Mouse (Mus musculus): ENCODE measurements around the gene Neurog2.

GRCm38 (mm10) chr3:127661646-127662531 is 29.0 kb downstream of the Neurog2 start:
- TF ChIP-seq CTCF (IDR thresholded peaks at IDR 0.05; ENCODE audit: low read depth, low read length) (no peak), GATA1 (IDR thresholded peaks at IDR 0.05; ENCODE audit: borderline replicate concordance, low read length) (no peak), POLR2AphosphoS5 (IDR thresholded peaks at IDR 0.05; ENCODE audit: insufficient replicate concordance, low read depth, low read length) (no peak), TAL1 (conservative IDR thresholded peaks at IDR 0.05; ENCODE audit: low read depth, low read length) (no peak), GATA2 (IDR thresholded peaks at IDR 0.05; ENCODE audit: borderline replicate concordance, low read depth, low read length) (no peak)

All from G1E (cell line).